Mouse (Mus musculus) hindbrain, embryonic 12.5 days (tissue): Measurements from ENCODE around the gene Atg4a. TPM values are rescaled to one million over a fixed set of nuclear protein-coding genes. Genes with fewer than 3 reads are reported as not detected.

Source experiments
- ATAC-seq: fragments of 200-750 bp; cut with Nextera tagmentation; 2 replicates; pipeline ENCODE4 v1.8.0; 2017; ENCODE audit warnings: moderate TSS enrichment; ENCODE audit not compliant: low FRiP score
- H3K27ac ChIP-seq: fragments of 300-500 bp; sonication (generic); 2 replicates; pipeline ENCODE4 v1.5.1; 2016; ENCODE audit warnings: mild to moderate bottlenecking
- H3K27me3 ChIP-seq: fragments of 300-500 bp; sonication (generic); 2 replicates; pipeline ENCODE4 v1.6.1; 2016; ENCODE audit warnings: mild to moderate bottlenecking
- H3K36me3 ChIP-seq: fragments of 300-500 bp; sonication (generic); 2 replicates; pipeline ENCODE4 v1.6.1; 2016; ENCODE audit warnings: mild to moderate bottlenecking
- H3K4me1 ChIP-seq: fragments of 300-500 bp; sonication (generic); 2 replicates; pipeline ENCODE4 v1.6.1; 2016
- H3K4me2 ChIP-seq: fragments of 300-500 bp; sonication (generic); replicated peaks from 2 replicates; pipeline ENCODE4 v1.6.1; 2016; ENCODE audit warnings: mild to moderate bottlenecking
- H3K4me3 ChIP-seq: fragments of 300-500 bp; sonication (generic); 2 replicates; pipeline ENCODE4 v1.5.1; 2016; ENCODE audit warnings: mild to moderate bottlenecking
- H3K9ac ChIP-seq: fragments of 300-500 bp; sonication (generic); 2 replicates; pipeline ENCODE4 v1.6.1; 2016; ENCODE audit warnings: mild to moderate bottlenecking, moderate library complexity
- H3K9me3 ChIP-seq: fragments of 300-500 bp; sonication (generic); replicated peaks from 2 replicates; pipeline ENCODE4 v1.6.1; 2016; ENCODE audit warnings: mild to moderate bottlenecking
- WGBS: fragments of 180-500 bp; shearing (Covaris S2); methylation state at CpG from one replicate; pipeline ENCODE4 v1.1.7; 2016; 5-methylcytosine and 5-hydroxymethylcytosine counted together
- polyA plus RNA-seq: library from polyadenylated mRNA; unstranded; fragments of >200 nt; fragmentation: Nextera tagmentation; extraction: Ambion mirVana; gene quantifications from 2 replicates; pipeline ENCODE4 v1.2.1, GENCODE M21; 2016

Gene Atg4a
- polyA plus RNA-seq, 1 experiment from 2014 or later, result 12.7 TPM

DNA sequence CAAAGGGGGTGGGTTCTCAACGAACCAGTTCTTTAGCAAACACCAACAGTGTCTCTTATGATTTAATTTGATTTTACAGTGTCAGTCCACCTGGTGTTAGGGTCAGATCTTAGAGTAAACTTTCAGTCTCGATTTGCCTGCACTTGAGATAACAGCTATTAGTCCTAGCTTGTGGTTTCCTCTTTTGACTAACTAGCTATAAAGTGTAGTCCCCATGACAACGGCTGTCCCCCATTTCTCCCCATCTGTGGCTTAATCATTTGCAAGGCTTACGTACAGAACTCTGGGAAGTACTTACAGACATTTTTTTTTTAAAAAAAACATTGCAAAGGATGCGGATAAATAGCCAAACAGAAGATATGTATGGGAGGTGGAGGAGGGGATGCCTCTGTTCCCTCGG lies 28.1 kb downstream of the Atg4a start:
- Histone ChIP-seq H3K27me3 (peaks cover 53% of the 10 kb centered on the region), H3K9me3 (no peaks in the 10 kb centered on the region), H3K36me3 (no peaks in the 10 kb centered on the region), H3K4me3 (no peak overlapping the region), H3K27ac (no peak overlapping the region), H3K9ac (no peak overlapping the region), H3K4me2 (no peak overlapping the region), H3K4me1 (no peaks in the 10 kb centered on the region)
- ATAC-seq, result no peak
- 67% methylated on average over 6 of the region's 6 CpGs for WGBS

DNA sequence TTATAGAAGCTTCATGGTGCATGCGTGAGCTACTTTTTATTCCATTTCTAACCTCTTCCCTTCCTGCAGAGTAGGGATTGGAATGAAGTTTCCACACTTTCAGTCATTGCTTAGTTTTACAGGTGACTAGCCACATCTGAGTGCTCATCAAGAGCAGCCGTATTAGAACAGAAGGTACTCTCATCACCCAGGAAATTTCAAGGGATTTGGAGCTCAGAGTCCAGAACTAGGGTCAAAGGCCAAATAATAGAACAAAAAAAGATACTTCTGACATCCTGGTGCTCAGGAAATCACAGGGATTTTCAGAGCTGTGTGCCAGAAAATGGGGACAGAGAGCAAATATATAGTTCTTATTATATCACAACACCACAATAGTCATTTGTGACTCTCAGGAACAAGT lies 28.5 kb downstream of the Atg4a start:
- Histone ChIP-seq H3K9ac (no peak overlapping the region), H3K4me3 (no peak overlapping the region), H3K27ac (no peak overlapping the region), H3K36me3 (no peaks in the 10 kb centered on the region), H3K4me2 (no peak overlapping the region), H3K4me1 (no peaks in the 10 kb centered on the region), H3K27me3 (peaks cover 50% of the 10 kb centered on the region), H3K9me3 (no peaks in the 10 kb centered on the region)
- 76% methylated on average over 2 of the region's 2 CpGs for WGBS
- no peak for ATAC-seq

DNA sequence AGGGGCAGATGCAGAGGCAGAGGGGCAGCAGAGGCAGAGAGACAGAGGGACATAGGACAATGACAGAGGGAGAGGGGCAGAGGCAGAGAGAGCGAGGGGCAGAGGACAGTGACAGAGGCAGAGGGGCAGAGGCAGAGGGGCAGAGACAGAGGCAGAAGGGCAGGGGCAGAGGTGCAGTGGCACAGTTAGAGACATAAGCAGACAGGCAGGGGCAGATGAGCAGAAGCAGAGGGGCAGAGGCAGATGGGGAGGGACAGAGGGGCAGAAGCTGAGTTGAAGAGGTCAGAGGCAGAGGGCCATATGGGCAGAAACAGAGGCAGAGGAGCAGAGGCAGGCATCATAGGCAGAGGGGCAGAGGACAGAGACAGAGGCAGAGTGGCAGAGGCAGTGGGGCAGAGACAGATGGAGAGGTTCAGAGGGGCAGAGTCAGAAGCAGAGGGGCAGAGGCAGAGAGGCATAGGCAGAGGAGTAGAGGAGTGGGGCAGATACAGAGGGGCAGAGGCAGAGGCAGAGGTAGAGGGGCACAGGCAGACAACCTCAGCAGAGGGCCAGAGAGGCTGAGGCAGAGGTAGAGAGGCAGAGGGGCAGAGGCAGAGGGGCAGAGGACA lies 40.3 kb downstream of the Atg4a start:
- H3K4me2 ChIP-seq, result no peak overlapping the region
- no peak overlapping the region for H3K4me3 ChIP-seq
- peak; percentile 76 for ATAC-seq
- no peak overlapping the region for H3K9ac ChIP-seq
- peaks cover 60% of the 10 kb centered on the region for H3K27me3 ChIP-seq
- 0 out of 2 replicates have a peak, but pooled peaks cover 3% of the 10 kb centered on the region for H3K36me3 ChIP-seq
- WGBS, result 58% methylated on average over 1 of the region's 1 CpGs
- no peak overlapping the region for H3K27ac ChIP-seq
- H3K9me3 ChIP-seq, result no peaks in the 10 kb centered on the region
- H3K4me1 ChIP-seq, result no peaks in the 10 kb centered on the region

GRCm38 (mm10) chrX:140997912-140998545 lies 41.3 kb downstream of the Atg4a start:
- Histone ChIP-seq H3K27ac (no peak overlapping the region), H3K4me3 (no peak overlapping the region), H3K4me2 (no peak overlapping the region), H3K27me3 (peaks cover 53% of the 10 kb centered on the region), H3K9ac (no peak overlapping the region), H3K4me1 (no peaks in the 10 kb centered on the region), H3K36me3 (0 out of 2 replicates have a peak, but pooled peaks cover 3% of the 10 kb centered on the region), H3K9me3 (no peaks in the 10 kb centered on the region)
- 67% methylated on average over 1 of the region's 1 CpGs for WGBS
- ATAC-seq, result 0 out of 2 replicates have a peak, but pooled peaks have one; percentile 22

DNA sequence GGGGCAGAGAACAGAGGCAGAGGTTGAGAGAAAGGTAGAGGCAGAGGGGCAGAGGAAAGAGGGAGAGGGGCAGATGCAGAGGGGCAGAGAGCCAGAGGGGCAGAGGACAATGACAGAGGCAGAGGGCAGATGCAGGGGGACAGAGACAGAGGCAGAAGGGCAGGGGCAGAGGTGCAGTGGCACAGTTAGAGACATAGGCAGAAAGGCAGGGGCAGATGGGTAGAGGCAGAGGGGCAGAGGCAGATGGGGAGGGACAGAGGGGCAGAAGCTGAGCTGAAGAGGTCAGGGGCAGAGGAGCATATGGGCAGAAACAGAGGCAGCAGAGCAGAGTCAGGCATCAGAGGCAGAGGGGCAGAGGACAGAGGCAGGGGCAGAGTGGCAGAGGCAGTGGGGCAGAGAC lies 42.2 kb downstream of the Atg4a start:
- no peak overlapping the region for H3K4me2 ChIP-seq
- no peak overlapping the region for H3K9ac ChIP-seq
- H3K4me1 ChIP-seq, result no peaks in the 10 kb centered on the region
- H3K9me3 ChIP-seq, result no peaks in the 10 kb centered on the region
- H3K27ac ChIP-seq, result no peak overlapping the region
- ATAC-seq, result 0 out of 2 replicates have a peak, but pooled peaks have one; percentile 50
- 0 out of 2 replicates have a peak, but pooled peaks cover 3% of the 10 kb centered on the region for H3K36me3 ChIP-seq
- H3K27me3 ChIP-seq, result peaks cover 48% of the 10 kb centered on the region
- H3K4me3 ChIP-seq, result no peak overlapping the region

GRCm38 (mm10) chrX:141149705-141150104 lies 193.0 kb downstream of the Atg4a start:
- no peak for ATAC-seq
- H3K4me1 ChIP-seq, result no peaks in the 10 kb centered on the region
- no peak overlapping the region for H3K4me3 ChIP-seq
- H3K4me2 ChIP-seq, result no peak overlapping the region
- no peak overlapping the region for H3K9ac ChIP-seq
- H3K36me3 ChIP-seq, result no peaks in the 10 kb centered on the region
- no peaks in the 10 kb centered on the region for H3K9me3 ChIP-seq
- H3K27ac ChIP-seq, result no peak overlapping the region
- H3K27me3 ChIP-seq, result peaks cover 50% of the 10 kb centered on the region
- WGBS, result 54% methylated on average over 1 of the region's 1 CpGs

- Histone ChIP-seq H3K4me2 (no peak overlapping the region), H3K27ac (no peak overlapping the region), H3K27me3 (peaks cover 54% of the 10 kb centered on the region), H3K4me1 (no peaks in the 10 kb centered on the region), H3K9me3 (no peaks in the 10 kb centered on the region), H3K4me3 (no peak overlapping the region), H3K9ac (no peak overlapping the region), H3K36me3 (no peaks in the 10 kb centered on the region)
- ATAC-seq, result peak; percentile 58; the same call in 1 of the 2 replicates
Observed at GRCm38 (mm10) chrX:141150290-141150689, 193.6 kb downstream of the Atg4a start.

DNA sequence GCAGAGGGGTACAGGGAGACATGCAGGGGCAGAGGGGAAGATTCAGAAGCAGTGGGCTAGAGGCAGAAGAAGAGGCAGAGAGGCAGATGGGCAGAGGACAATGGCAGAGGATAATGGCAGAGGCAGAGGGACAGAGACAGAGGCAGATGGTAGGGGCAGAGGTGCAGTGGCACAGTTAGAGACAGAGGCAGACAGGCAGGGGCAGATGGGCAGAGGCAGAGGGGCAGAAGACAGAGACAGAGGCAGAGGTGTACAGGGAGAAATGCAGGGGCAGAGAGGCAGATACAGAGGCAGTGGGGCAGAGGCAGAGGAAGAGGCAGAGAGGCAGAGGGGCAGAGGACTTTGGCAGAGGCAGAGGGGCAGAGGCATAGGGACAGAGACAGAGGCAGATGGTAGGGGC lies 194.5 kb downstream of the Atg4a start:
- Histone ChIP-seq H3K36me3 (no peaks in the 10 kb centered on the region), H3K27me3 (peaks cover 61% of the 10 kb centered on the region), H3K4me2 (no peak overlapping the region), H3K9ac (no peak overlapping the region), H3K4me1 (no peaks in the 10 kb centered on the region), H3K9me3 (no peaks in the 10 kb centered on the region), H3K27ac (peak overlapping the region; percentile 17; the same call in 1 of the 2 replicates), H3K4me3 (no peak overlapping the region)
- ATAC-seq, result peak; percentile 43; the same call in 1 of the 2 replicates

DNA sequence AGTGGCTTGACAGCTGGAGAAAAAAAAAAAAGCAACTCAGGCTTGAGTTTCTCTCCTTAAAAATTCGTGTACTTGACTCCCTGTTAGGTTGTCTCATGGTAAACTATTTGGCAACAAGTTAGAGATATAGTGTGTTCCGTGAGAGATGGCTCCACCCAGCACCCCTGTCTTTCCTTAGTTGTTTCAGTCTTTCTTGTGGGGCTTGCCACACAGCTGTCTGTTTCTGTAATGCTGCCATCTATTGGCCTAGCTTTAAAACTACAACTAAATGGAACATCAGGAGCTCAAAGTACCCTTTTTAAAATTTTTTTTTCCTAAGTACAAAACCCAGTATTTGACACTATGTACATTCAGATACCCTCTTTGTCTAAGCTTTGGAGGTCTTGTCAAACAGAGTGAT lies 200.0 kb downstream of the Atg4a start:
- H3K4me2 ChIP-seq, result no peak overlapping the region
- no peak overlapping the region for H3K4me3 ChIP-seq
- H3K27ac ChIP-seq, result no peak overlapping the region
- 15% methylated on average over 2 of the region's 2 CpGs for WGBS
- peaks cover 42% of the 10 kb centered on the region for H3K27me3 ChIP-seq
- ATAC-seq, result no peak
- no peaks in the 10 kb centered on the region for H3K9me3 ChIP-seq
- H3K4me1 ChIP-seq, result no peaks in the 10 kb centered on the region
- no peaks in the 10 kb centered on the region for H3K36me3 ChIP-seq
- no peak overlapping the region for H3K9ac ChIP-seq

GRCm38 (mm10) chrX:141157626-141158025 lies 200.9 kb downstream of the Atg4a start:
- Histone ChIP-seq H3K27me3 (peaks cover 33% of the 10 kb centered on the region), H3K36me3 (no peaks in the 10 kb centered on the region), H3K4me1 (no peaks in the 10 kb centered on the region), H3K9ac (no peak overlapping the region), H3K4me2 (no peak overlapping the region), H3K27ac (no peak overlapping the region), H3K9me3 (no peaks in the 10 kb centered on the region), H3K4me3 (no peak overlapping the region)
- 61% methylated on average over 4 of the region's 4 CpGs for WGBS
- no peak for ATAC-seq

DNA sequence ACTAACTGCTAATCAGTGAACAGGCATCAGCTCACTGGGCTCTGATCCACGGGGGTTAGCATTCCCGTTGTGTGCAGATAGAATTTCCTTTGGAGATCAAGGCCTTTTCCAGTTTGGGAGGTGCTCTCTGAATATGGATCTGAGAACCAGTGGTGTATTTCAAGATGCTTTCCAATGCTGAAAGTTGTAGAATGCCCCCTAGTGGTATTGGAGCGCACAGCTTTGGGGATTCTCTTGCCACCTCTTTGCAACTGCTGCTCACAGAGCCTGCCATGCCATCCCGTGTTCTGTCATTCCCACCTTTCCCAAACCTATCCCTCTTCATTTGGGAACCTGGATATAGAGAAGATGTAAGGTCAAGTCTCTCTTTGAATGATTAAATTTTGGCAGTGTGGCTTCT lies 201.5 kb downstream of the Atg4a start:
- Histone ChIP-seq H3K9ac (no peak overlapping the region), H3K36me3 (no peaks in the 10 kb centered on the region), H3K9me3 (no peaks in the 10 kb centered on the region), H3K4me3 (no peak overlapping the region), H3K27ac (no peak overlapping the region), H3K4me2 (no peak overlapping the region), H3K4me1 (no peaks in the 10 kb centered on the region), H3K27me3 (peaks cover 27% of the 10 kb centered on the region)
- ATAC-seq, result no peak
- WGBS, result 40% methylated on average over 4 of the region's 4 CpGs

DNA sequence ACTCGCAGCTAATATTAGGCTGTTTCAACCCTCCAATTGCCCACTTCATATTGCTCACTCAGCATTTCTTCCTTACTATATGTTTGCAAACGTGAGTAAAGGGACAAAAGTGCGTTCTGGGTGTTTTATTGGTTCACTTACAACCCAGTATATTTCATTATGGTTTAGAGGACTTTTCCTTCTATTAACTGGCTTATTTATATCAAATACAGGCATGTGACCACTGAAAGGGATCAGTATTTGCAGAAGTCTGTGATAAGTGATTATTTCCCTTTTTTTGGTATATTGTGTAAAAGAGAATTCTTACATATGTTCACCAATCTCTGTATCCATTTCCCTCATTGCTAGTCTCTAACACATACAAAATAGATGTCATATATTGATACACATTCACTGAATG lies 203.7 kb downstream of the Atg4a start:
- no peak overlapping the region for H3K27ac ChIP-seq
- H3K4me2 ChIP-seq, result no peak overlapping the region
- no peak for ATAC-seq
- no peaks in the 10 kb centered on the region for H3K4me1 ChIP-seq
- H3K27me3 ChIP-seq, result peaks cover 13% of the 10 kb centered on the region; the same call in 1 of the 2 replicates
- no peak overlapping the region for H3K4me3 ChIP-seq
- 73% methylated on average over 3 of the region's 3 CpGs for WGBS
- H3K36me3 ChIP-seq, result no peaks in the 10 kb centered on the region
- no peak overlapping the region for H3K9ac ChIP-seq
- H3K9me3 ChIP-seq, result no peaks in the 10 kb centered on the region

DNA sequence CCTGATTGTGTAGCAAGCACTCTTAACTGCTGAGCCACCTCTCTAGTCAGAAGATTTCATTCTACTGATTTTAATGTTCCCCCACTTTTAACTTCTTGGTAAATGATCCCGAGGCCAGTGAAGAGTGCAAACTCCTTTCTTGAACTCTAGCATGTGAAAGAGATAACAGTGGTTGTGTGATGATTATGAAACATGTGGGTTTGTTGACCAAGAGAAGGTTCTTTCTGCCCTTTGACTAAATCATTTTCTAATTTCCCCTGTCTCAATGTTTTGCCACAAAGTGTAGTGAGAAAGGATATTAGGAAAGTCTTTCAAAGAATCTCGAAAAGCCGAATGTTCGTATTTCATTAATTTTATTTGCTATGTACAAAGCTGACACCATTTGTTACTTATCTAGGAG lies 208.4 kb downstream of the Atg4a start:
- Histone ChIP-seq H3K9me3 (no peaks in the 10 kb centered on the region), H3K4me3 (no peak overlapping the region), H3K27ac (no peak overlapping the region), H3K4me2 (no peak overlapping the region), H3K36me3 (no peaks in the 10 kb centered on the region), H3K4me1 (no peaks in the 10 kb centered on the region), H3K27me3 (peaks cover 41% of the 10 kb centered on the region), H3K9ac (no peak overlapping the region)
- 94% methylated on average over 4 of the region's 4 CpGs for WGBS
- ATAC-seq, result no peak
